Mouse (Mus musculus) ES-Bruce4 (cell line): Measurements from ENCODE around the gene Syce2.

Experiments
- CTCF ChIP-seq: IDR thresholded peaks from one replicate; pipeline ENCODE4 v1.8.1; 2011; ENCODE audit warnings: low read depth, low read length
- EP300 ChIP-seq: IDR thresholded peaks from 2 replicates; pipeline ENCODE4 v1.6.1; 2011; ENCODE audit warnings: low read depth, low read length; ENCODE audit not compliant: insufficient read depth
- POLR2A ChIP-seq: IDR thresholded peaks from one replicate; pipeline ENCODE4 v1.8.1; 2011; ENCODE audit warnings: low read length; ENCODE audit not compliant: insufficient read depth

GRCm38 (mm10) chr8:84902367-84902919, 30.5 kb downstream of the Syce2 start:
- TF ChIP-seq EP300 = no peak
- no peak for TF ChIP-seq CTCF
- TF ChIP-seq POLR2A = no peak
